In genomic region chrX:10714696-10715140, GRCm38 (mm10) we compare ENCODE assay signal across 8 mouse cellular contexts. TPM values are rescaled to one million over a fixed set of nuclear protein-coding genes. Genes with fewer than 3 reads are reported as not detected.
DNase-seq lines count a peak whose midpoint lies in the region; ATAC-seq and TF ChIP-seq lines count a peak whose summit lies in the region.

Mid1ip1 (plus strand) TSS chrX:10715013.

- TF ChIP-seq CTCF in left cerebral cortex, adult 2 months (IDR thresholded peaks at IDR 0.05) = no peak

- ATAC-seq in megakaryocyte, adult 5-6 weeks (ENCODE audit: poor library complexity, severe bottlenecking) = peak; percentile 55

- peak; percentile 96 for DNase-seq in adipocyte (ENCODE audit: low spot score)
- DNase-seq in embryo, embryonic 10 days (ENCODE audit: low spot score) = peak; percentile 84
- DNase-seq in gastrocnemius, postnatal 10 days = peak; percentile 78
- DNase-seq in hindlimb bud, embryonic 11.5 days (ENCODE audit: extremely low spot score, low read depth, low spot score) = peak; percentile 62
- peak in 1 of 2 experiments; percentile 55 for DNase-seq in left cerebral cortex, adult 2 months (ENCODE audit: extremely low spot score in 1 of 2, low spot score in 2 of 2)
- peak; percentile 20 to 46 for DNase-seq in right cerebral cortex, adult 2 months (ENCODE audit: low spot score in 2 of 2)
- peak; percentile 15 for DNase-seq in urinary bladder, postnatal 10 days (ENCODE audit: low spot score)

- intact Hi-C loops in left cerebral cortex, adult 2 months (cut with DNase I) = loop anchor here (10.0 kb wide), 1 partner anchor 1360 kb away; no protein-coding TSS in a partner anchor

- peak within 1 kb of the TSS; percentile 40; the same call in 1 of the 2 replicates for H3K27ac ChIP-seq in left cerebral cortex, adult 2 months

- no peak within 1 kb of the TSS for H3K4me3 ChIP-seq in left cerebral cortex, adult 2 months

RNA-seq across cellular contexts. Expression of gene Mid1ip1, which starts in this region (rescaled TPM):
- total RNA-seq in gastrocnemius, postnatal 10 days (2021) = 10 to 100 TPM; 10.6 to 11.3 TPM
- total RNA-seq in left cerebral cortex, adult 2 months (2021) = 100 to 1,000 TPM in 1 of 2 experiments, 10 to 100 TPM in 1; 99.7 to 112 TPM
- total RNA-seq in megakaryocyte, adult 5-6 weeks (2015) = 31.2 and 31.9 TPM in 2 replicates
- 97.0 and 110 TPM in 2 replicates for total RNA-seq in megakaryocyte, adult 5-6 weeks (2017)
